Mouse (Mus musculus): ENCODE measurements at regions not wholly inside any gene's neighbourhood (a gene's known extent, or its start where the extent isn't known, plus 50 kb on each side); places are given as distances from the start of the nearest gene placed in this dataset.

DNA sequence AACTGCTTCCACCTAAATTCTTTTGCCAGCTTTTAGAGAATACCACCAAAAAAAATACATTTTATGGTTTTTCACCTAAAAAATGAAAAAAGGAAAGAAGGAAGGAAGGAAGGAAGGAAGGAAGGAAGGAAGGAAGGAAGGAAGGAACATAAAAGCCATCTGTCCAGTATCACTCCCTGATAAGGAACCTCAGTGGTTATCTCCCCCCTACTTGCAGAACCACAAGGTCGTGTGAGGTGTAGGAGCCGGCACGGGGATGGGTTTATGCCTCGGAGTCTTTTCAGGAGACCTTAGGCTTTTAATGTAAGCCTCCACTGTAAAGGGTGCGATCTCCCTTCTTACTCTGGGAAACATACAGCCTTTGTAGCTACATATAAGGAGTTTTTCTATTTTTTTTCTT is 180.8 kb upstream of the Kbtbd8 start:
- TF ChIP-seq TCF12 (IDR thresholded peaks at IDR 0.05; ENCODE audit: low read depth, low read length) = peak; percentile 19; the same call in 1 of the 2 replicates
- TF ChIP-seq EP300 (IDR thresholded peaks at IDR 0.05; ENCODE audit: low read depth in 1 of 2, low read length in 2 of 2) = peak in 1 of 2 experiments; percentile 29; a peak in 1 of 4 replicates
- no peak for TF ChIP-seq CTCF (IDR thresholded peaks at IDR 0.05 in 2 of 3, conservative IDR thresholded peaks at IDR 0.05 in 1 of 3; ENCODE audit: control insufficient read depth in 1 of 3, insufficient read depth in 1 of 3, low read depth in 2 of 3, low read length in 3 of 3, poor library complexity in 1 of 3, severe bottlenecking in 1 of 3)
- no peak for TF ChIP-seq RCOR1 (IDR thresholded peaks at IDR 0.05; ENCODE audit: low read depth, low read length)
- TF ChIP-seq POLR2AphosphoS5 (IDR thresholded peaks at IDR 0.05; ENCODE audit: borderline replicate concordance, low read depth, low read length) = no peak
